Comparison of ENCODE assay signal across 8 mouse cellular contexts in genomic region chr2:38346881-38347764, GRCm38 (mm10). TPM values are rescaled to one million over a fixed set of nuclear protein-coding genes. Genes with fewer than 3 reads are reported as not detected.
DNase-seq lines count a peak whose midpoint lies in the region; ATAC-seq and TF ChIP-seq lines count a peak whose summit lies in the region.
"Had no signal": no experiment of that assay in that cellular context is flagged by ENCODE, and none has a peak within 500 bp of the region (broad histone marks: within the 10 kb centered on the region; RNA-seq: fewer than 3 reads in every experiment).

No protein-coding gene starts in this region.

- H3K27me3 ChIP-seq in E14TG2a.4 (ENCODE audit: insufficient read depth, low read length): peaks cover 96% of the 10 kb centered on the region
- H3K27me3 ChIP-seq in hindbrain, embryonic 10.5 days (ENCODE audit: insufficient read depth, poor library complexity, severe bottlenecking): peaks cover 100% of the 10 kb centered on the region
- peaks cover 98% of the 10 kb centered on the region for H3K27me3 ChIP-seq in midbrain, embryonic 11.5 days (ENCODE audit: control insufficient read depth, insufficient read depth, low read length)

- no peaks in the 10 kb centered on the region for H3K36me3 ChIP-seq in E14TG2a.4 (ENCODE audit: insufficient read depth, low read length)
- H3K36me3 ChIP-seq in hindbrain, embryonic 10.5 days: no peaks in the 10 kb centered on the region
- no peaks in the 10 kb centered on the region for H3K36me3 ChIP-seq in midbrain, embryonic 11.5 days (ENCODE audit: control insufficient read depth, insufficient read depth, low read length)

- no peak for ATAC-seq in midbrain, embryonic 11.5 days (ENCODE audit: low FRiP score)

- H3K4me1 ChIP-seq in E14TG2a.4 (replicated peaks; ENCODE audit: low read depth, low read length): peaks cover 33% of the 10 kb centered on the region
- H3K4me1 ChIP-seq in hindbrain, embryonic 10.5 days (replicated peaks): peaks cover 52% of the 10 kb centered on the region
- H3K4me1 ChIP-seq in midbrain, embryonic 11.5 days (ENCODE audit: control insufficient read depth, insufficient read depth, low read length): peaks cover 34% of the 10 kb centered on the region

- peak overlapping the region; percentile 62 for H3K4me2 ChIP-seq in midbrain, embryonic 11.5 days

- peak overlapping the region; percentile 70; the same call in 1 of the 2 replicates for H3K4me3 ChIP-seq in E14TG2a.4 (replicated peaks; ENCODE audit: low read length)
- peak overlapping the region; percentile 52 for H3K4me3 ChIP-seq in hindbrain, embryonic 10.5 days
- peak overlapping the region; percentile 30 for H3K4me3 ChIP-seq in midbrain, embryonic 11.5 days (ENCODE audit: low read depth, low read length)

- H3K9me3 ChIP-seq in E14TG2a.4 (ENCODE audit: low read length): peaks cover 11% of the 10 kb centered on the region
- H3K9me3 ChIP-seq in hindbrain, embryonic 10.5 days: no peaks in the 10 kb centered on the region
- H3K9me3 ChIP-seq in midbrain, embryonic 11.5 days (ENCODE audit: control insufficient read depth, low read length): no peaks in the 10 kb centered on the region

- peak overlapping the region; percentile 64 for H3K9ac ChIP-seq in midbrain, embryonic 11.5 days (ENCODE audit: low read length)

- peak overlapping the region; percentile 68 for H3K27ac ChIP-seq in hindbrain, embryonic 10.5 days
- peak overlapping the region; percentile 76 for H3K27ac ChIP-seq in midbrain, embryonic 11.5 days (ENCODE audit: low read depth, low read length)

- under 1% methylated on average over 15 of the region's 15 CpGs for WGBS in hindbrain, embryonic 10.5 days
- 2% methylated on average over 15 of the region's 15 CpGs for WGBS in midbrain, embryonic 11.5 days

- peak; percentile 55 for DNase-seq in Muller cell, postnatal 12 days (ENCODE audit: inconsistent ontology term)
- DNase-seq in hindbrain, embryonic 10.5 days (ENCODE audit: low spot score): peak; percentile 50
- DNase-seq in midbrain, embryonic 11.5 days (ENCODE audit: low spot score, missing footprints): peak; percentile 94
- DNase-seq in frontal cortex, postnatal 10 days (ENCODE audit: low spot score in 2 of 2): no peak
- DNase-seq in embryo, embryonic 9.5 days (ENCODE audit: extremely low spot score): no peak
- no peak for DNase-seq in adrenal gland, adult 18-20 months (ENCODE audit: low spot score in 2 of 2)

- TF ChIP-seq CTCF in E14TG2a.4 (conservative IDR thresholded peaks at IDR 0.05; ENCODE audit: low read length): no peak

RNA-seq across cellular contexts. Expression of gene Lhx2, which starts 8.0 kb away (rescaled TPM):
- polyA plus RNA-seq in hindbrain, embryonic 10.5 days (2016; fragmentation: Nextera tagmentation; extraction: Ambion mirVana): 17.4 and 26.4 TPM in 2 replicates
- polyA plus RNA-seq in midbrain, embryonic 11.5 days (2014; fragmentation: Nextera tagmentation; extraction: Ambion mirVana): 55.5 and 61.5 TPM in 2 replicates
- not detected for total RNA-seq in adrenal gland, adult 18-20 months (2021)
- polyA plus RNA-seq: heart, embryonic 16.5 days had no signal

RNA-seq across cellular contexts. Expression of gene Dennd1a, which starts 59.9 kb away (rescaled TPM):
- polyA plus RNA-seq in hindbrain, embryonic 10.5 days (2016; fragmentation: Nextera tagmentation; extraction: Ambion mirVana): 11.7 and 12.7 TPM in 2 replicates
- polyA plus RNA-seq in midbrain, embryonic 11.5 days (2014; fragmentation: Nextera tagmentation; extraction: Ambion mirVana): 8.6 and 8.8 TPM in 2 replicates
- 10 to 100 TPM; 22.5 to 22.9 TPM for total RNA-seq in adrenal gland, adult 18-20 months (2021)

Comparison
In these comparisons a context has a peak if more than half of its experiments do, and no peak if none do; other contexts are left out.
1. DNase-seq: peak in Muller cell, postnatal 12 days (single experiment), hindbrain, embryonic 10.5 days (single experiment) and midbrain, embryonic 11.5 days (single experiment); none in frontal cortex, postnatal 10 days (0 of 2), embryo, embryonic 9.5 days (single experiment) and adrenal gland, adult 18-20 months (0 of 2).
2. Peak in every context shown above with its lines, with median percentiles within 50 percentile points of each other: H3K4me3 ChIP-seq.